Mouse (Mus musculus): ENCODE results near the gene Ckmt2. TPM values are rescaled to one million over a fixed set of nuclear protein-coding genes. Genes with fewer than 3 reads are reported as not detected.

The Ckmt2 gene
- polyA plus RNA-seq, 1 experiment from 2014 or later: 3.9 TPM

- Histone ChIP-seq H3K27me3 (replicated peaks; ENCODE audit: control insufficient read depth, insufficient read depth, low read length) (no peaks in the 10 kb centered on the region), H3K4me3 (ENCODE audit: low read depth, low read length) (no peak overlapping the region), H3K9ac (ENCODE audit: low read depth, low read length) (no peak overlapping the region), H3K4me1 (replicated peaks; ENCODE audit: control insufficient read depth, insufficient read depth, low read length) (no peaks in the 10 kb centered on the region), H3K36me3 (ENCODE audit: control insufficient read depth, insufficient read depth) (no peaks in the 10 kb centered on the region; the same call in 1 of the 2 replicates), H3K4me2 (replicated peaks; ENCODE audit: low read depth) (no peak overlapping the region), H3K27ac (ENCODE audit: low read depth, low read length) (no peak overlapping the region), H3K9me3 (ENCODE audit: control insufficient read depth) (no peaks in the 10 kb centered on the region)
- no peak for TF ChIP-seq CTCF (IDR thresholded peaks at IDR 0.05; ENCODE audit: low read depth)
- 81% methylated on average over 8 of the region's 8 CpGs for WGBS
- no peak for ATAC-seq
These were observed 19.3 kb downstream of the Ckmt2 start for GRCm38 (mm10) chr13:91857427-91857826.

GRCm38 (mm10) chr13:91854412-91854811 lies 22.3 kb downstream of the Ckmt2 start:
- 49% methylated on average over 3 of the region's 3 CpGs for WGBS

GRCm38 (mm10) chr13:91827876-91828275 lies 48.8 kb downstream of the Ckmt2 start:
- Histone ChIP-seq H3K27me3 (replicated peaks; ENCODE audit: control insufficient read depth, insufficient read depth, low read length) (no peaks in the 10 kb centered on the region), H3K9me3 (ENCODE audit: control insufficient read depth) (no peaks in the 10 kb centered on the region), H3K4me3 (ENCODE audit: low read depth, low read length) (no peak overlapping the region), H3K4me1 (replicated peaks; ENCODE audit: control insufficient read depth, insufficient read depth, low read length) (no peaks in the 10 kb centered on the region), H3K27ac (ENCODE audit: low read depth, low read length) (no peak overlapping the region), H3K4me2 (replicated peaks; ENCODE audit: low read depth) (no peak overlapping the region), H3K9ac (ENCODE audit: low read depth, low read length) (no peak overlapping the region), H3K36me3 (ENCODE audit: control insufficient read depth, insufficient read depth) (no peaks in the 10 kb centered on the region)
- ATAC-seq: no peak
- no peak for TF ChIP-seq CTCF (IDR thresholded peaks at IDR 0.05; ENCODE audit: low read depth)

More at GRCm38 (mm10) chr13:91854412-91854811, 22.3 kb downstream of the Ckmt2 start:
- H3K9ac ChIP-seq (ENCODE audit: low read depth, low read length): no peak overlapping the region
- ATAC-seq: no peak
- H3K4me1 ChIP-seq (replicated peaks; ENCODE audit: control insufficient read depth, insufficient read depth, low read length): no peaks in the 10 kb centered on the region
- TF ChIP-seq CTCF (IDR thresholded peaks at IDR 0.05; ENCODE audit: low read depth): no peak
- no peaks in the 10 kb centered on the region for H3K27me3 ChIP-seq (replicated peaks; ENCODE audit: control insufficient read depth, insufficient read depth, low read length)
- H3K27ac ChIP-seq (ENCODE audit: low read depth, low read length): no peak overlapping the region
- no peak overlapping the region for H3K4me3 ChIP-seq (ENCODE audit: low read depth, low read length)
- H3K36me3 ChIP-seq (ENCODE audit: control insufficient read depth, insufficient read depth): no peaks in the 10 kb centered on the region
- no peaks in the 10 kb centered on the region for H3K9me3 ChIP-seq (ENCODE audit: control insufficient read depth)
- no peak overlapping the region for H3K4me2 ChIP-seq (replicated peaks; ENCODE audit: low read depth)

GRCm38 (mm10) chr13:91826066-91826465 lies 50.6 kb downstream of the Ckmt2 start:
- 90% methylated on average over 2 of the region's 2 CpGs for WGBS
- ATAC-seq: no peak
- Histone ChIP-seq H3K9ac (ENCODE audit: low read depth, low read length) (no peak overlapping the region), H3K36me3 (ENCODE audit: control insufficient read depth, insufficient read depth) (no peaks in the 10 kb centered on the region), H3K4me1 (replicated peaks; ENCODE audit: control insufficient read depth, insufficient read depth, low read length) (no peaks in the 10 kb centered on the region), H3K27me3 (replicated peaks; ENCODE audit: control insufficient read depth, insufficient read depth, low read length) (no peaks in the 10 kb centered on the region), H3K9me3 (ENCODE audit: control insufficient read depth) (no peaks in the 10 kb centered on the region), H3K27ac (ENCODE audit: low read depth, low read length) (no peak overlapping the region), H3K4me3 (ENCODE audit: low read depth, low read length) (no peak overlapping the region), H3K4me2 (replicated peaks; ENCODE audit: low read depth) (no peak overlapping the region)
- no peak for TF ChIP-seq CTCF (IDR thresholded peaks at IDR 0.05; ENCODE audit: low read depth)

- 56% methylated on average over 4 of the region's 4 CpGs for WGBS
- Histone ChIP-seq H3K9me3 (ENCODE audit: control insufficient read depth) (no peaks in the 10 kb centered on the region), H3K27ac (ENCODE audit: low read depth, low read length) (no peak overlapping the region), H3K9ac (ENCODE audit: low read depth, low read length) (no peak overlapping the region), H3K4me2 (replicated peaks; ENCODE audit: low read depth) (no peak overlapping the region), H3K36me3 (ENCODE audit: control insufficient read depth, insufficient read depth) (no peaks in the 10 kb centered on the region), H3K27me3 (replicated peaks; ENCODE audit: control insufficient read depth, insufficient read depth, low read length) (no peaks in the 10 kb centered on the region), H3K4me1 (replicated peaks; ENCODE audit: control insufficient read depth, insufficient read depth, low read length) (no peaks in the 10 kb centered on the region), H3K4me3 (ENCODE audit: low read depth, low read length) (no peak overlapping the region)
- no peak for ATAC-seq
- TF ChIP-seq CTCF (IDR thresholded peaks at IDR 0.05; ENCODE audit: low read depth): no peak
These were observed 51.7 kb downstream of the Ckmt2 start for GRCm38 (mm10) chr13:91824845-91825550.

- Histone ChIP-seq H3K36me3 (ENCODE audit: control insufficient read depth, insufficient read depth) (no peaks in the 10 kb centered on the region), H3K27ac (ENCODE audit: low read depth, low read length) (no peak overlapping the region), H3K27me3 (replicated peaks; ENCODE audit: control insufficient read depth, insufficient read depth, low read length) (no peaks in the 10 kb centered on the region), H3K9ac (ENCODE audit: low read depth, low read length) (no peak overlapping the region), H3K9me3 (ENCODE audit: control insufficient read depth) (no peaks in the 10 kb centered on the region), H3K4me2 (replicated peaks; ENCODE audit: low read depth) (no peak overlapping the region), H3K4me1 (replicated peaks; ENCODE audit: control insufficient read depth, insufficient read depth, low read length) (no peaks in the 10 kb centered on the region), H3K4me3 (ENCODE audit: low read depth, low read length) (no peak overlapping the region)
- no peak for TF ChIP-seq CTCF (IDR thresholded peaks at IDR 0.05; ENCODE audit: low read depth)
- 72% methylated on average over 6 of the region's 6 CpGs for WGBS
- ATAC-seq: no peak
These were observed 53.0 kb downstream of the Ckmt2 start for GRCm38 (mm10) chr13:91823735-91824134.

Measured in intestine, postnatal 0 days (tissue).